Mouse (Mus musculus) liver (tissue): ENCODE measurements around the gene Dst.

Source experiments
- DNase-seq: peaks from one replicate; pipeline ENCODE4 v3.0.0-alpha.2; 2020; ENCODE audit warnings: mixed read lengths

Dst gene

DNA sequence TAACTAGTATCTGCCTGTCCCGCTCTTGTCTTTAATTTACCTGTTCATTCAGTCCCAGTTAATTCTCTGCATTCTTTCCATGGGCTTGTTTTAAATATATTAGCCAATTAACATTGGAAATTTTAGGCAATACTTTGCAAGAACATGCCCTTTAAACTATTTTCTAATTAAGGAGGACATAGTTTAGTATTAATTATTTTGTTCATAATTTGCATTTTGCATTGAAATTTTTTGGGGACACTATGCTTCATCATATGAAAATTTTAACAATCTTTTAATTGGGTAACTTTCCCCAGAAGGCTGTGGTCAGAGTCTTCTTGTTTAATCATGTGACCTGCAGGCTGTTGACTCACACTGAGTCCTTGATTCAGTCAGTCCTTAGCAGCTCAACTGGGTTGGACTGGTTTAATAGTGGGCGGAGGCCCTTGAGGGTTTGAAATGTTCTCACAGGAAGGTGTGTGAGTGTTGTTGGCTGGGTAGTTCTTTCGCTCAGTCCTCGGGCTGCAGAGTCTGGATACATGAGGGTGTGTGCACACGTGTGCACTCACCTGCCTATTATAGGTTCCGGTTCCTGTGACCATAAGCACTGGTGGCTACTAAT lies 231.9 kb downstream of the Dst start:
- no peak for DNase-seq

- DNase-seq, result no peak
These were observed 232.7 kb downstream of the Dst start for GRCm38 (mm10) chr1:34140686-34141085.

DNA sequence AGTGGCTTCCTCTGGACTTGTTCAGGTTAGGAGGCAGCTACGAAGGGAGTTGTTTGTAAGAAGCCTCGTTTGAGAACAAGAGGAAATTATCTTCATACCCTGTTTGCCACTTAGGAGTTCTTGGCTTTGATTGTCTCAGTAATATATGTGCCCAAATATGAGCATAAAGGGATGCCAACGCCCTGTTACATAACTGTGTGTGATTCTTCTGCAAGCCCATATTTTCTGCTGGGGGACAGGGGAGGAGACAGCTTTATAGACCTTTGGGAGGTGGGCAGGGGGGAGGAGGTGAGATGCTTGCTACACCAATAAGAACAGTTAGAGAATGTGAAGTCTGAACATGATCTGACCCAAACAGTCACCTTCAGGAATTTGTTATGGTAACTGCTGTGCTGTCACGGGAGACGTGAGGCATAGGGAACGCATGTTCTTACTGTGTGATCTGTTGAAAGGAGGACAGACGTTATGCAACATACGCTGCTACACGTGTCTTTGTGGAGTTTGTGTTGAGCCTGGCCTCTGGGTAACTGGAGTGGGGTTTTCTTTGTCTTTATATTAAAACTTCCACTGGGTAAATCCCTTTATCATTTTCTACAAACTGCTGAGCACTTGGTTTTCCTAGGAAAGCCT lies 235.0 kb downstream of the Dst start:
- no peak for DNase-seq

GRCm38 (mm10) chr1:34144826-34145225 lies 236.8 kb downstream of the Dst start:
- no peak for DNase-seq

DNA sequence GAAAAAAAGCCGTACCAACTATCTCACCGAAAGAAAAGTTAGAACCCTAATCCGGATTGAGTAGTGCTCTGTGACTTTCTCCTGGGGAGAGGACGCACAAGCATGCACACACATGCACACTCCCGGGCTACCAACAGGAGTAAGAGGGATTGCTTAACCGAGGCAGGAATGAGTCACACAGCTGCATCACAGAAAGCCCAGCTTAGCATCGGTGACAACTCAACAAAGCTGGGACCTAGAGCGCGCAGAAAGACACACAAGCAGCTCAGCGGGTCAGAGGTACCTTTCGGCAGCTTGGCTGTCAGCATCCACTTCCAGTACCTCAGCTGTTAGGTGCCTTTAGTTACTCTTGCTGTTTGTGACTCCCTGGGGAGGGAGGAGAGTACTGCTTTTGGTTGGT lies 240.0 kb downstream of the Dst start:
- DNase-seq, result no peak

- DNase-seq, result no peak
These were observed 242.5 kb downstream of the Dst start for GRCm38 (mm10) chr1:34150416-34151093.

- DNase-seq, result no peak
These were observed 244.7 kb downstream of the Dst start for GRCm38 (mm10) chr1:34152683-34153082.

DNA sequence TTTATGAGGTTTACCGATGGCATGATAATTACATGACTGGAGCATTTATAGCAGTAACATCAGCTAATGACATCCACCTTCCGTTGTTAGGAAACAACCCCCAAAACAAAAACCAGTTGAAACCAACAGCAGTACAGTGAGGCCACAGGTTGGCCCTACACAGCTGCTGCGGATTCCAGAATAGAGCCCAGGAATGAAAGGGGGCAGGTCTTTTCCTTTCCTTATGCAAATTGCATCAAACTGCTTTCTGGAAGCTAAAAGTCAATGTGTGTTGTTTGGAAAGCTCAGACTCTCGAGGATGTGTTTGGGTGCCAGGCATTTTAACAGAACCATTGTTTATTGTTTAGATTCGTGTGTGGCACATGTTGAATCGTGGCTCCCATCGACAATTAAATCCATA lies 248.0 kb downstream of the Dst start:
- DNase-seq, result no peak

DNA sequence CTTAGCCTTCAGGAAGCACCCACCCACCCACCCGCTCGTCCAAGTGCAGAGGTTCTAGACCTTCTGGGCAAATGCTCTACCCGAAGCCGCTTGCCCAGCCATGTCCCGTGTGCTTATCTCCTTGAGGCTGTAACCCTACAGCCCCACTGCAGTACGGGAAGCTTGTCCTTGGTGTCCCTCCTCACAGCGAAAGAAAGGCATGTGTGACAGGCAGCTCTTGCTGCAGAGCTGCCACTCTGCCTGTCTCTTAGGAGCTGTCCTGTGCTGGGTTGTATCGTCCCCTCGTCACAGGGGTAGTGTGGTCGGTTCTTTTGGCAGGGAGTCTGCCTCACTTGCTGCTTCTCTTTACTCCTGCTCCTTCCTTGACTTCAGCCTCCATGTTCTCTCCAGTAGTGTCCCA lies 249.7 kb downstream of the Dst start:
- no peak for DNase-seq

GRCm38 (mm10) chr1:34158822-34159221 lies 250.8 kb downstream of the Dst start:
- no peak for DNase-seq

GRCm38 (mm10) chr1:34159898-34160297 lies 251.9 kb downstream of the Dst start:
- DNase-seq, result no peak

- peak; percentile 67 for DNase-seq
These were observed 256.7 kb downstream of the Dst start for GRCm38 (mm10) chr1:34164616-34165295.

DNA sequence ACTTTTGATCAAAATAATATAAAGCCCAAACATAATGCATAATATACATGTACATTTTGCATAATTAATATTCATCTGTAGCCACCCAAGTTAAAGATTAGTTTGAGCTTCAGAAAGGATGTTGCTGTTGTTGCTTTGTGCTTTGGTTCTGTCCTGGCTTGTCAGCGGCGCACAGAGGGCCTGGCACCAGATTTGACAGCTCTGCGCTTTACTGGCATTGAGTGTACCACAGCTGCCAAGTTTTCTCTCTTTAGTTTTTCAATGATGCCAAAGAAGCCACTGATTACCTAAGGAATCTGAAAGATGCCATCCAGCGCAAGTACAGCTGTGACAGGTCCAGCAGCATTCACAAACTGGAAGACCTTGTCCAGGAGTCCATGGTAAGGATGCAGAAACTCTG lies 257.9 kb downstream of the Dst start:
- DNase-seq, result no peak

DNA sequence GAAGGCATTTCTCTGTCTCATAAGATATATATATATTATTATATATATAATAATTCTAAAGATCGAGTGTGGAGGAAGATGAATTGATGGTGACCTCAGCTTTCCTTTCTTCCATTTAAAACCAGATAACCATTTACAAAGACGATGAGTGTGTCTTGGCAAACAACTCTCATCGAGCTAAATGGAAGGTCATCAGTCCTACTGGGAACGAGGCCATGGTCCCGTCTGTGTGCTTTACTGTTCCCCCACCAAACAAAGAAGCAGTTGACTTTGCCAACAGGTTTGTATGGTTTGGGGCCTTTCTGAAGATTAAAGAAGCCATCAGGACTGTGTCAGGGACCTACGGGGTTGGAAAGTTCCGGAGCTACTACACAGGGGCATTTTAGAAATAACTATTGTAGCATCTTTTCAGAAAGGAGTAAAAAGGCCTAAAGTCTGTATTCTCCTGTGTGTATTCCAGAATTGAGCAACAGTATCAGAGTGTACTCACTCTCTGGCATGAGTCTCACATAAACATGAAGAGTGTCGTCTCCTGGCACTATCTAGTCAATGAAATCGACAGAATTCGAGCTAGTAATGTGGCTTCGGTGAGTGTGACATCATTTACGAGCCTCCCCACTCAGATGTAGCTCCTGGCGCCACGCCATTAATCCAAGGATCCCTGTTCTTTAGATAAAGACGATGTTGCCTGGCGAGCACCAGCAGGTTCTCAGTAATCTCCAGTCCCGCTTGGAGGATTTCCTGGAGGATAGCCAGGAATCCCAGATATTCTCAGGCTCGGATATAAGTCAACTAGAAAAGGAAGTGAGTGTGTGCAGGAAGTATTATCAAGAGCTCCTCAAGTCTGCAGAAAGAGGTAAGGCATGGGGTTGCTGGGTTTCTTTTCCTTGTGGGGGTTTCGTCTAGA lies 259.4 kb downstream of the Dst start:
- DNase-seq, result peak; percentile 23

- no peak for DNase-seq
These were observed 261.1 kb downstream of the Dst start for GRCm38 (mm10) chr1:34169086-34169485.

GRCm38 (mm10) chr1:34174517-34174916 lies 266.5 kb downstream of the Dst start:
- DNase-seq, result no peak

GRCm38 (mm10) chr1:34174961-34175360 lies 266.9 kb downstream of the Dst start:
- DNase-seq, result no peak

DNA sequence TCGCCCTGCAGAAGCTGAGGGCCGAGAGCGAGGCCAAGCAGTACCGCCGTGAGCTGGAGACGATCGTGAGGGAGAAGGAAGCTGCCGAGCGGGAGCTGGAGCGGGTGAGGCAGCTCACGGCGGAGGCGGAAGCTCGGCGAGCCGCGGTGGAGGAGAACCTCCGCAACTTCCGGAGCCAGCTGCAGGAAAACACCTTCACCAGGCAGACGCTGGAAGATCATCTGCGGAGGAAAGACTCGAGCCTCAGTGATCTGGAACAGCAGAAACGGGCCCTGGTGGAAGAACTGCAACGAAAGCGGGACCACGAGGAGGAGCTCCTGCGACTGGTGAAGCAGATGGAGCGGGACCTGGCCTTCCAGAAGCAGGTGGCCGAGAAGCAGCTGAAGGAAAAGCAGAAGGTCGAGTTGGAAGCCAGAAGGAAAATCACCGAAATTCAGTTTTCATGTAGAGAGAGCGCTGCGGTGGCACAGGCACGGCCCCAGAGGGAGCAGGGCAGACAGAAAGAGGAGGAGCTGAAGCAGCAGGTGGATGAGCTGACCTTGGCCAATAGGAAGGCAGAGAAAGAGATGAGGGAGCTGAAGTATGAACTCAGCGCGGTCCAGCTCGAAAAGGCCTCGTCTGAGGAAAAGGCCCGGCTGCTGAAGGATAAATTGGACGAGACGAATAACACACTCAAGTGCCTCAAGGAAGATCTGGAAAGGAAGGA lies 270.1 kb downstream of the Dst start:
- no peak for DNase-seq

- DNase-seq, result no peak
These were observed 271.7 kb downstream of the Dst start for GRCm38 (mm10) chr1:34179756-34180155.

- DNase-seq, result no peak
These were observed 274.6 kb downstream of the Dst start for GRCm38 (mm10) chr1:34182406-34183249.
